Mouse (Mus musculus) left cerebral cortex, postnatal 25 days (tissue): Measurements from ENCODE around the gene Ocrl. TPM values are rescaled to one million over a fixed set of nuclear protein-coding genes. Genes with fewer than 3 reads are reported as not detected.

Experiments
- DNase-seq, 2 experiments: peaks; one replicate each; pipeline ENCODE4 v3.0.0; 2022; ENCODE audit warnings: low spot score in 2 of 2, mixed read lengths in 1 of 2
- intact Hi-C: fragments of 180-260 bp; cut with DNase I; formaldehyde crosslinking; loops from one replicate; pipeline ENCODE4 v1.15.1; 2025
- total RNA-seq, 2 experiments: library from RNA; stranded (reverse); gene quantifications; 2 replicates each; pipeline ENCODE4 v1.2.3; 2021

Ocrl gene
- total RNA-seq, 2 experiments from 2014 or later = 48.5 to 58.4 TPM

- intact Hi-C loops = no loop called here
- DNase-seq = no peak
These were observed 59.4 kb downstream of the Ocrl start for GRCm38 (mm10) chrX:47971366-47972128.

GRCm38 (mm10) chrX:47976551-47976950 lies 64.4 kb downstream of the Ocrl start:
- intact Hi-C loops = no loop called here
- peak in 1 of 2 experiments; percentile 77 for DNase-seq

- DNase-seq = no peak
- intact Hi-C loops = no loop called here
These were observed 64.9 kb downstream of the Ocrl start for GRCm38 (mm10) chrX:47977078-47977477.

- intact Hi-C loops = loop anchor here (5.0 kb wide), 2 partner anchors 427 to 477 kb away; partner anchors contain the start of gene Elf4
- peak; percentile 24 to 70 for DNase-seq
These were observed 72.9 kb downstream of the Ocrl start for GRCm38 (mm10) chrX:47985000-47985619.

GRCm38 (mm10) chrX:47988024-47988423 lies 75.8 kb downstream of the Ocrl start:
- intact Hi-C loops = loop anchor here (5.0 kb wide), 1 partner anchor 424 kb away; no protein-coding TSS in a partner anchor
- no peak for DNase-seq

GRCm38 (mm10) chrX:47992606-47993005 lies 80.4 kb downstream of the Ocrl start:
- peak; percentile 64 to 65 for DNase-seq
- intact Hi-C loops = loop anchor here (1.0 to 10.0 kb wide), 3 partner anchors 132 to 392 kb away; partner anchors contain the start of gene Utp14a

GRCm38 (mm10) chrX:47998412-47998811 lies 86.2 kb downstream of the Ocrl start:
- intact Hi-C loops = loop anchor here (10.0 kb wide), 2 partner anchors 126 to 386 kb away; no protein-coding TSS in a partner anchor
- DNase-seq = no peak

- DNase-seq = no peak
- intact Hi-C loops = no loop called here
These were observed 89.0 kb downstream of the Ocrl start for GRCm38 (mm10) chrX:48001151-48001550.

DNA sequence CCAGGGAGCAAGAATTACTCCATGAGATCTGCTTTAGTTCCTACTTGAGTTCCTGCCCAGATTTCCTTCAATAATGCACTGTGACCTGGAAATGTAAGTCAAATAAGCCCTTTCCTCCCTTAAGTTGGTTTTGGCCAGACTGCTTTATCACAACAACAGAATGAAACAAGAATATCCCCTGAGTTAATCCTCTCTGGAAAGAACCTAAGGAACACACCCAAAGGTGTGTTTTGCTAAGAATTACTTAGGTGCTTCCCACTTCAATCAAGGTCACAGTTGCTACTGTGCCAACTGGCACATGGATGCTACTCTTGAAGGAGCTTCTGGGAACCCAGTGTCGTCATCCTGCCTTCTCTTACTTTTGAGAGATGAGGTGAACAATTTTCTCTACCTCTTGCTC lies 92.6 kb downstream of the Ocrl start:
- intact Hi-C loops = no loop called here
- no peak for DNase-seq

DNA sequence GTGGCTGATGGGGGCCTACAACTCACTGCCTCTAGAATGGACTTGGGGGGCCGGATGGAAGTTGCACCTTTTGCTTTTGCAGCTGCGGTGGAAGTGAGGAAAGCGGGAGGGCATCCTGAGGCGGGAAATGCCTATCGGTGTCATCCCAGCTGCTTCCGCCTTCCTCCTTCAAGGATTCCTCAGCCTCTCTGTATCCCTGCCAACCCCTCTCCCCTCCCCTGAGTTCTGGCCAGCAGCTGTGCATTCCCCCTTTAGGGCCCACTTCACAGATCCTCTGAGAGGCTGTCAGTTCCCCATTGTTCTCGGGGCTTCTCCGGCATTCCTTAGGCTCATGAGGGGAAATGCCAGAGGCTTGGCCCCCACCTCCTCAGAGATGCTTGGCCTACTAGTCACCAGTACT lies 93.9 kb downstream of the Ocrl start:
- no peak for DNase-seq

GRCm38 (mm10) chrX:48011656-48012055 lies 99.5 kb downstream of the Ocrl start:
- DNase-seq = no peak

More for the DNA sequence above, 93.9 kb downstream of the Ocrl start:
- intact Hi-C loops = no loop called here

More at GRCm38 (mm10) chrX:48011656-48012055, 99.5 kb downstream of the Ocrl start:
- intact Hi-C loops = no loop called here

Other genes with a start within 250 kb of the Ocrl start
- gene Smarca1, start 19.4 kb upstream of the Ocrl start, total RNA-seq = 10 to 100 TPM; 40.3 to 43.6 TPM
- gene Apln, start 122.5 kb downstream of the Ocrl start, total RNA-seq = 10 to 100 TPM; 20.1 to 29.9 TPM
- gene Xpnpep2, start 196.3 kb downstream of the Ocrl start, total RNA-seq = under 1 TPM; 0.27 to 0.37 TPM
- 1 to 10 TPM; 1.8 TPM for gene Sash3, start 234.0 kb downstream of the Ocrl start, total RNA-seq